In genomic region chr2:126792611-126793010, GRCm38 (mm10) we compare ENCODE assay signal across 25 mouse cellular contexts. TPM values are rescaled to one million over a fixed set of nuclear protein-coding genes. Genes with fewer than 3 reads are reported as not detected.
"Had no signal": no experiment of that assay in that cellular context is flagged by ENCODE, and none has a peak within 500 bp of the region (broad histone marks: within the 10 kb centered on the region; RNA-seq: fewer than 3 reads in every experiment).

No protein-coding gene starts in this region.

- H3K27me3 ChIP-seq: limb, embryonic 13.5 days; liver, embryonic 12.5 days; liver, embryonic 15.5 days; lung, embryonic 15.5 days; megakaryocyte, embryonic 14.5 days; midbrain, embryonic 13.5 days; neural tube, embryonic 13.5 days; stomach, embryonic 15.5 days had no signal

- DNase-seq: kidney, adult 9 months; kidney, postnatal 14 days; kidney, postnatal 4 days; layer of hippocampus, adult 9-11 months; layer of hippocampus, postnatal 36 days; left cerebral cortex, postnatal 4 days; liver; lung, adult 18-20 months; lung, postnatal 10 days; lung, postnatal 36 days; retina, postnatal 1 day; right cerebral cortex, postnatal 4 days; thymus, adult 18-20 months; thymus, postnatal 36 days had no signal

- H3K4me2 ChIP-seq: limb, embryonic 13.5 days; liver, embryonic 12.5 days; liver, embryonic 15.5 days; lung, embryonic 15.5 days; midbrain, embryonic 13.5 days; neural tube, embryonic 13.5 days; stomach, embryonic 15.5 days had no signal

- H3K4me1 ChIP-seq: midbrain, embryonic 10.5 days; midbrain, embryonic 13.5 days; neural tube, embryonic 13.5 days; stomach, embryonic 15.5 days had no signal

- H3K9me3 ChIP-seq: limb, embryonic 13.5 days; liver, embryonic 12.5 days; liver, embryonic 15.5 days; lung, embryonic 15.5 days; megakaryocyte, embryonic 14.5 days; midbrain, embryonic 10.5 days; midbrain, embryonic 13.5 days; neural tube, embryonic 13.5 days; stomach, embryonic 15.5 days had no signal

- H3K4me3 ChIP-seq: limb, embryonic 13.5 days; liver, embryonic 12.5 days; liver, embryonic 15.5 days; lung, embryonic 15.5 days; megakaryocyte, embryonic 14.5 days; midbrain, embryonic 10.5 days; midbrain, embryonic 13.5 days; myocyte; neural tube, embryonic 13.5 days; stomach, embryonic 15.5 days had no signal

- H3K27ac ChIP-seq: limb, embryonic 13.5 days; liver, embryonic 12.5 days; liver, embryonic 15.5 days; lung, embryonic 15.5 days; midbrain, embryonic 10.5 days; midbrain, embryonic 13.5 days; neural tube, embryonic 13.5 days; stomach, embryonic 15.5 days had no signal

- H3K9ac ChIP-seq: limb, embryonic 13.5 days; liver, embryonic 12.5 days; liver, embryonic 15.5 days; lung, embryonic 15.5 days; midbrain, embryonic 13.5 days; neural tube, embryonic 13.5 days; stomach, embryonic 15.5 days had no signal

RNA-seq across cellular contexts. Expression of gene Usp50, which starts 9.3 kb away (rescaled TPM):
- total RNA-seq: left cerebral cortex, postnatal 4 days; neutrophil, adult 5-6 weeks had no signal
